Mouse (Mus musculus) B cell, adult 2 months (primary cell): ENCODE measurements around the gene Stag1.

ENCODE experiments used
- DNase-seq, 2 experiments: peaks; one replicate each; pipeline ENCODE4 v3.0.0; 2022

Stag1 gene

GRCm38 (mm10) chr9:100605985-100606554 lies 8.5 kb downstream of the Stag1 start:
- no peak for DNase-seq

- DNase-seq, result no peak
These were observed 16.0 kb downstream of the Stag1 start for GRCm38 (mm10) chr9:100613501-100614071.

GRCm38 (mm10) chr9:100616947-100617346 lies 19.3 kb downstream of the Stag1 start:
- no peak for DNase-seq

- no peak for DNase-seq
These were observed 28.7 kb downstream of the Stag1 start for GRCm38 (mm10) chr9:100626258-100626657.

GRCm38 (mm10) chr9:100640754-100641153 lies 43.2 kb downstream of the Stag1 start:
- DNase-seq, result no peak

GRCm38 (mm10) chr9:100641391-100642085 lies 43.9 kb downstream of the Stag1 start:
- DNase-seq, result no peak

GRCm38 (mm10) chr9:100642186-100642839 lies 44.7 kb downstream of the Stag1 start:
- DNase-seq, result peak; percentile 30 to 31

- peak; percentile 99 for DNase-seq
These were observed 45.5 kb downstream of the Stag1 start for GRCm38 (mm10) chr9:100642840-100643697.

- peak; percentile 53 to 65 for DNase-seq
These were observed 46.6 kb downstream of the Stag1 start for GRCm38 (mm10) chr9:100644071-100644771.

- no peak for DNase-seq
These were observed 47.7 kb downstream of the Stag1 start for GRCm38 (mm10) chr9:100645026-100645940.

GRCm38 (mm10) chr9:100646276-100646675 lies 48.7 kb downstream of the Stag1 start:
- DNase-seq, result no peak

- no peak for DNase-seq
These were observed 50.3 kb downstream of the Stag1 start for GRCm38 (mm10) chr9:100647774-100648323.

GRCm38 (mm10) chr9:100654104-100654503 lies 56.5 kb downstream of the Stag1 start:
- DNase-seq, result no peak

GRCm38 (mm10) chr9:100656058-100656457 lies 58.5 kb downstream of the Stag1 start:
- no peak for DNase-seq

GRCm38 (mm10) chr9:100660587-100660986 lies 63.0 kb downstream of the Stag1 start:
- no peak for DNase-seq

- DNase-seq, result no peak
These were observed 66.0 kb downstream of the Stag1 start for GRCm38 (mm10) chr9:100663473-100664134.

GRCm38 (mm10) chr9:100670151-100670550 lies 72.6 kb downstream of the Stag1 start:
- no peak for DNase-seq

GRCm38 (mm10) chr9:100679036-100679435 lies 81.4 kb downstream of the Stag1 start:
- DNase-seq, result no peak

- DNase-seq, result no peak
These were observed 84.7 kb downstream of the Stag1 start for GRCm38 (mm10) chr9:100682285-100682684.
